Mouse (Mus musculus) CH12.LX (cell line): ENCODE data around the gene Phf13. TPM values are rescaled to one million over a fixed set of nuclear protein-coding genes. Genes with fewer than 3 reads are reported as not detected.
A peak's percentile ranks its signal among the peaks of the same experiment; 100 is the strongest.

Experiments
- DNase-seq: peaks from one replicate; pipeline ENCODE4 v3.0.0-alpha.2; 2013; ENCODE audit errors: extremely low read depth
- H3K27ac ChIP-seq: 2 replicates; pipeline ENCODE4 v1.5.1; 2012; ENCODE audit warnings: low read depth, mild to moderate bottlenecking, control low read depth, moderate library complexity; ENCODE audit not compliant: insufficient read depth
- H3K27me3 ChIP-seq: replicated peaks from 2 replicates; pipeline ENCODE3; 2012; ENCODE audit warnings: inconsistent platforms
- H3K36me3 ChIP-seq, 2 experiments: replicated peaks in 1 of 2; 2 replicates each; pipeline versions ENCODE3 to v1.6.1; 2012; ENCODE audit warnings: inconsistent platforms in 1 of 2, low read length in 1 of 2, mild to moderate bottlenecking in 1 of 2, mixed read lengths in 1 of 2, moderate library complexity in 1 of 2; ENCODE audit not compliant: control insufficient read depth in 1 of 2, insufficient read depth in 1 of 2
- H3K4me1 ChIP-seq, 2 experiments: 2 replicates each; pipeline ENCODE4 v1.6.1; 2012; ENCODE audit warnings: inconsistent platforms in 1 of 2, moderate library complexity in 1 of 2; ENCODE audit not compliant: insufficient read depth in 2 of 2, control insufficient read depth in 1 of 2
- H3K4me2 ChIP-seq: 2 replicates; pipeline ENCODE4 v1.6.1; 2012; ENCODE audit warnings: low read depth, mild to moderate bottlenecking, control low read depth; ENCODE audit not compliant: poor library complexity, insufficient read depth, severe bottlenecking
- H3K4me3 ChIP-seq, 3 experiments: fragments of 150-350 bp in 1 of 3; sonication (generic) in 1 of 3; replicated peaks in 1 of 3; 2 replicates each; pipeline versions ENCODE3 to v1.5.1; 2011 to 2012; ENCODE audit warnings: low read depth in 2 of 3, low read length in 2 of 3, mild to moderate bottlenecking in 2 of 3, moderate library complexity in 2 of 3, control low read depth in 1 of 3, improper control_type of control experiment in 1 of 3, inconsistent platforms in 1 of 3, mixed read lengths in 1 of 3; ENCODE audit not compliant: poor library complexity in 1 of 3
- H3K79me2 ChIP-seq: replicated peaks from 2 replicates; pipeline ENCODE4 v1.6.1; 2012; ENCODE audit warnings: mild to moderate bottlenecking, moderate library complexity; ENCODE audit not compliant: control insufficient read depth, poor library complexity, insufficient read depth, severe bottlenecking; ENCODE audit errors: extremely low read depth
- H3K9ac ChIP-seq: 2 replicates; pipeline ENCODE4 v1.6.1; 2012; ENCODE audit warnings: low read depth, mild to moderate bottlenecking, control low read depth, moderate library complexity; ENCODE audit not compliant: insufficient read depth
- H3K9me3 ChIP-seq: replicated peaks from 2 replicates; pipeline ENCODE3; 2012; ENCODE audit warnings: low read length, inconsistent platforms, mixed read lengths
- BHLHE40 ChIP-seq: IDR thresholded peaks from 2 replicates; pipeline ENCODE4 v1.6.1; 2011; ENCODE audit warnings: mild to moderate bottlenecking, low read depth, low read length, improper control_type of control experiment
- CTCF ChIP-seq, 2 experiments: IDR thresholded peaks in 1 of 2; conservative IDR thresholded peaks in 1 of 2; 2 replicates each; pipeline ENCODE4 v1.5.1; 2011 to 2012; ENCODE audit warnings: low read depth in 2 of 2, low read length in 2 of 2, improper control_type of control experiment in 1 of 2, inconsistent platforms in 1 of 2, mild to moderate bottlenecking in 1 of 2, moderate library complexity in 1 of 2
- E2F4 ChIP-seq: IDR thresholded peaks from 2 replicates; pipeline ENCODE4 v1.6.1; 2011; ENCODE audit warnings: low read depth, low read length, improper control_type of control experiment; ENCODE audit not compliant: insufficient replicate concordance
- ELF1 ChIP-seq: IDR thresholded peaks from 2 replicates; pipeline ENCODE4 v1.6.1; 2014; ENCODE audit warnings: low read depth, mild to moderate bottlenecking, inconsistent platforms, low read length, improper control_type of control experiment
- EP300 ChIP-seq: IDR thresholded peaks from 2 replicates; pipeline ENCODE4 v1.6.1; 2011; ENCODE audit warnings: low read length, improper control_type of control experiment
- ETS1 ChIP-seq: conservative IDR thresholded peaks from 2 replicates; pipeline ENCODE4 v1.6.1; 2012; ENCODE audit warnings: low read depth, mild to moderate bottlenecking, inconsistent platforms, low read length, improper control_type of control experiment, moderate library complexity
- MAFK ChIP-seq: IDR thresholded peaks from 2 replicates; pipeline ENCODE4 v1.6.1; 2011; ENCODE audit warnings: low read length, improper control_type of control experiment; ENCODE audit not compliant: insufficient replicate concordance
- MYC ChIP-seq: IDR thresholded peaks from 2 replicates; pipeline ENCODE4 v1.6.1; 2011; ENCODE audit warnings: low read depth, mild to moderate bottlenecking, improper control_type of control experiment, low read length
- NRF1 ChIP-seq: IDR thresholded peaks from 2 replicates; pipeline ENCODE4 v1.6.1; 2014; ENCODE audit warnings: low read depth, mild to moderate bottlenecking, inconsistent platforms, low read length, improper control_type of control experiment, moderate library complexity
- PAX5 ChIP-seq: IDR thresholded peaks from 2 replicates; pipeline ENCODE4 v1.6.1; 2012; ENCODE audit warnings: low read length, inconsistent platforms, mixed read lengths
- POLR2AphosphoS2 ChIP-seq: IDR thresholded peaks from 2 replicates; pipeline ENCODE4 v1.6.1; 2011; ENCODE audit warnings: low read depth, low read length, improper control_type of control experiment
- RCOR1 ChIP-seq: conservative IDR thresholded peaks from 2 replicates; pipeline ENCODE4 v1.6.1; 2012; ENCODE audit warnings: low read depth, mild to moderate bottlenecking, inconsistent platforms, low read length, improper control_type of control experiment
- SMC3 ChIP-seq: IDR thresholded peaks from 2 replicates; pipeline ENCODE4 v1.6.1; 2011; ENCODE audit warnings: low read depth, low read length, improper control_type of control experiment
- TBP ChIP-seq: conservative IDR thresholded peaks from 2 replicates; pipeline ENCODE4 v1.6.1; 2011; ENCODE audit warnings: low read depth, low read length, improper control_type of control experiment
- USF2 ChIP-seq: conservative IDR thresholded peaks from 2 replicates; pipeline ENCODE4 v1.6.1; 2011; ENCODE audit warnings: low read depth, low read length, improper control_type of control experiment
- ZC3H11A ChIP-seq: IDR thresholded peaks from 2 replicates; pipeline ENCODE4 v1.6.1; 2012; ENCODE audit warnings: low read depth, mild to moderate bottlenecking, inconsistent platforms, low read length, improper control_type of control experiment
- dilution Hi-C: fragments of 300-500 bp; cut with MboI; formaldehyde crosslinking; loops from 2 replicates; pipeline ENCODE4 v1.14.3; 2020; ENCODE audit warnings: low sequenced_read_pairs; ENCODE audit not compliant: extremely low pct_unique_long_range_greater_than_20kb, extremely low pct_ligation_motif_present
- in situ Hi-C: fragments of 300-500 bp; cut with MboI; formaldehyde crosslinking; loops from 3 replicates; pipeline ENCODE4 v1.14.3; 2019; ENCODE audit warnings: low sequenced_read_pairs, low pct_ligation_motif_present, low pct_unique_long_range_greater_than_20kb, mixed read lengths
- polyA plus RNA-seq: library from polyadenylated mRNA; unstranded; fragments of >175 nt; gene quantifications from 2 replicates; pipeline ENCODE4 v1.2.1, GENCODE M21; 2012; ENCODE audit warnings: low read depth; ENCODE audit not compliant: insufficient read length
- total RNA-seq, 2 experiments: library from RNA; depleted of rRNA; stranded (reverse); fragments of 300-350 nt in 1 of 2; fragments of >200 nt in 1 of 2; gene quantifications; 2 replicates each; pipeline ENCODE4 v1.2.3; 2012 to 2014

Phf13 gene
- total and polyA plus RNA-seq, 3 experiments, result 1.9 to 5.0 (median 4.9) TPM

GRCm38 (mm10) chr4:152007481-152008147, 11.6 kb upstream of the Phf13 start:
- dilution Hi-C loops, result no loop called here
- H3K27ac ChIP-seq, result no peak overlapping the region

GRCm38 (mm10) chr4:152006812-152007211, 10.8 kb upstream of the Phf13 start:
- 0 out of 2 replicates have a peak, but pooled peaks cover 2% of the 10 kb centered on the region for H3K79me2 ChIP-seq
- no peak for TF ChIP-seq BHLHE40
- no peak for TF ChIP-seq ZC3H11A
- TF ChIP-seq NRF1, result no peak
- no peak for TF ChIP-seq RCOR1
- TF ChIP-seq MAFK, result no peak
- TF ChIP-seq TBP, result no peak
- no peak for TF ChIP-seq PAX5
- TF ChIP-seq, all 38 proteins: peak for 0
- Histone ChIP-seq H3K27ac (no peak overlapping the region), H3K9me3 (no peaks in the 10 kb centered on the region), H3K27me3 (peaks cover 18% of the 10 kb centered on the region), H3K4me3 (no peak overlapping the region), H3K4me2 (no peak overlapping the region), H3K9ac (no peak overlapping the region), H3K4me1 (peaks cover 9 to 31% of the 10 kb centered on the region in 2 experiments), H3K36me3 (peaks cover 0 to 3% of the 10 kb centered on the region in 2 experiments)
- dilution Hi-C loops (no loop called here), in situ Hi-C loops (no loop called here)
- DNase-seq, result no peak

More at GRCm38 (mm10) chr4:152007481-152008147, 11.6 kb upstream of the Phf13 start:
- Histone ChIP-seq H3K9ac (no peak overlapping the region; the same call in 1 of the 2 replicates), H3K4me2 (peak overlapping the region; percentile 72), H3K9me3 (no peaks in the 10 kb centered on the region), H3K79me2 (peaks cover 2% of the 10 kb centered on the region; the same call in 1 of the 2 replicates), H3K4me3 (no peak overlapping the region), H3K36me3 (peaks cover 7 to 11% of the 10 kb centered on the region in 2 experiments), H3K27me3 (peaks cover 18% of the 10 kb centered on the region), H3K4me1 (peaks cover 12 to 36% of the 10 kb centered on the region in 2 experiments)
- DNase-seq, result no peak
- no peak for TF ChIP-seq EP300
- no peak for TF ChIP-seq USF2
- TF ChIP-seq ELF1, result no peak
- no peak for TF ChIP-seq ETS1
- in situ Hi-C loops, result no loop called here

- H3K27ac ChIP-seq, result no peak overlapping the region
- H3K79me2 ChIP-seq, result 0 out of 2 replicates have a peak, but pooled peaks cover 2% of the 10 kb centered on the region
- peaks cover 18% of the 10 kb centered on the region for H3K27me3 ChIP-seq
- no peaks in the 10 kb centered on the region for H3K9me3 ChIP-seq
- H3K4me3 ChIP-seq, result no peak overlapping the region
- in situ Hi-C loops, result no loop called here
- no peak overlapping the region for H3K4me2 ChIP-seq
- no peak for DNase-seq
- peaks cover 9 to 24% of the 10 kb centered on the region in 2 experiments for H3K4me1 ChIP-seq
- dilution Hi-C loops, result no loop called here
- TF ChIP-seq ETS1, result no peak
- peak in 1 of 2 experiments; percentile 52; a peak in 2 of 4 replicates for TF ChIP-seq CTCF (conservative IDR thresholded peaks at IDR 0.05 in 1 of 2, IDR thresholded peaks at IDR 0.05 in 1 of 2; ENCODE audit: low read depth in 2 of 2, low read length in 2 of 2)
- no peak for TF ChIP-seq POLR2AphosphoS2
- peak; percentile 34; the same call in 1 of the 2 replicates for TF ChIP-seq MYC
- 0 out of 2 replicates have a peak, but pooled peaks have one; percentile 2 for TF ChIP-seq SMC3
- no peak for TF ChIP-seq E2F4
- no peak for TF ChIP-seq NRF1
- H3K9ac ChIP-seq, result no peak overlapping the region
- H3K36me3 ChIP-seq, result no peaks in the 10 kb centered on the region
Observed at GRCm38 (mm10) chr4:152006137-152006536, 10.1 kb upstream of the Phf13 start.
